Mouse (Mus musculus) CH12.LX (cell line): ENCODE data around the gene Ap1g1.

Experiments
- EP300 ChIP-seq: IDR thresholded peaks from 2 replicates; pipeline ENCODE4 v1.6.1; 2011; ENCODE audit warnings: low read length, improper control_type of control experiment
- SMC3 ChIP-seq: IDR thresholded peaks from 2 replicates; pipeline ENCODE4 v1.6.1; 2011; ENCODE audit warnings: low read depth, low read length, improper control_type of control experiment

GRCm38 (mm10) chr8:109839822-109840221 lies 61.5 kb downstream of the Ap1g1 start:
- TF ChIP-seq SMC3 (no peak), EP300 (no peak)
